Mouse (Mus musculus) intestine, postnatal 0 days (tissue): ENCODE data around the gene Tmco4. TPM values are rescaled to one million over a fixed set of nuclear protein-coding genes. Genes with fewer than 3 reads are reported as not detected.

ENCODE experiments used
- ATAC-seq: fragments of 200-750 bp; cut with Nextera tagmentation; 2 replicates; pipeline ENCODE4 v1.8.0; 2017; ENCODE audit warnings: mild to moderate bottlenecking, moderate TSS enrichment, moderate library complexity
- H3K27ac ChIP-seq: fragments of 300-500 bp; sonication (generic); 2 replicates; pipeline ENCODE4 v1.5.1; 2014; ENCODE audit warnings: mild to moderate bottlenecking, low read depth, low read length, moderate library complexity
- H3K27me3 ChIP-seq: fragments of 300-500 bp; sonication (generic); replicated peaks from 2 replicates; pipeline ENCODE4 v1.6.1; 2014; ENCODE audit warnings: low read length, mixed read lengths; ENCODE audit not compliant: control insufficient read depth, insufficient read depth
- H3K36me3 ChIP-seq: fragments of 300-500 bp; sonication (generic); 2 replicates; pipeline ENCODE4 v1.6.1; 2014; ENCODE audit warnings: mild to moderate bottlenecking, moderate library complexity; ENCODE audit not compliant: control insufficient read depth, insufficient read depth
- H3K4me1 ChIP-seq: fragments of 300-500 bp; sonication (generic); replicated peaks from 2 replicates; pipeline ENCODE4 v1.6.1; 2014; ENCODE audit warnings: antibody characterized with exemption, low read length, mixed read lengths; ENCODE audit not compliant: control insufficient read depth, insufficient read depth
- H3K4me2 ChIP-seq: fragments of 300-500 bp; sonication (generic); replicated peaks from 2 replicates; pipeline ENCODE4 v1.6.1; 2014; ENCODE audit warnings: low read depth, mild to moderate bottlenecking, moderate library complexity
- H3K4me3 ChIP-seq: fragments of 300-500 bp; sonication (generic); 2 replicates; pipeline ENCODE4 v1.5.1; 2014; ENCODE audit warnings: low read depth, low read length
- H3K9ac ChIP-seq: fragments of 300-500 bp; sonication (generic); 2 replicates; pipeline ENCODE4 v1.6.1; 2014; ENCODE audit warnings: mild to moderate bottlenecking, low read depth, low read length
- H3K9me3 ChIP-seq: fragments of 300-500 bp; sonication (generic); 2 replicates; pipeline ENCODE4 v1.6.1; 2016; ENCODE audit warnings: mixed run types; ENCODE audit not compliant: control insufficient read depth
- CTCF ChIP-seq: sonication (generic); IDR thresholded peaks from 2 replicates; pipeline ENCODE4 v1.5.1; 2016; ENCODE audit warnings: low read depth, mild to moderate bottlenecking, control low read depth, antibody characterized with exemption, moderate library complexity
- WGBS: fragments of 180-500 bp; shearing (Covaris S2); extraction: QIAGEN DNeasy Blood & Tissue Kit; methylation state at CpG from one replicate; pipeline ENCODE4 v1.1.7; 2014; 5-methylcytosine and 5-hydroxymethylcytosine counted together
- polyA plus RNA-seq: library from polyadenylated mRNA; unstranded; fragments of >200 nt; fragmentation: Nextera tagmentation; extraction: Ambion mirVana; gene quantifications from 2 replicates; pipeline ENCODE4 v1.2.1, GENCODE M21; 2015

Tmco4 gene
- polyA plus RNA-seq, 1 experiment from 2014 or later = 11.0 TPM

DNA sequence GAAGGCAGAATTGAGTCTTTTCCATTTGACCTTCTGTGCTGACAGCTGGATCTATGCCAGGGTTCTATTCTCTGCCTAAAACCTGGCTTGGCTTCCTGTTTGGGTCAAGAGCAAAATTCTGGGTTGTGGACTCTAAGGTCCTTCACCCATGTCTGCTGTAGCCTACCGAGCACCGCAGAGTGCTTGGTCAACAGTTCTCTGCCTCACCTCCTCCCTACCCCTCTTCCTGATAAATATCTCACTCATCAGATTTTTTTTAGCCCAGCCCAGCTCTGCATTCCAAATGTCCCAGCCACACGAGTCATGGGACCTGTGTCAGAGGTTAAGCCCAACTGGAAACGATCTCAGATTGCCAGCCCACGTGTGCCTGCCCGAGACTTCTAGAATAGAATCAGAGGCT is 3.4 kb downstream of the Tmco4 start:
- Histone ChIP-seq H3K4me1 (peaks cover 2% of the 10 kb centered on the region; the same call in 1 of the 2 replicates), H3K36me3 (0 out of 2 replicates have a peak, but pooled peaks cover 6% of the 10 kb centered on the region), H3K4me2 (no peak overlapping the region), H3K4me3 (no peak overlapping the region), H3K9me3 (no peaks in the 10 kb centered on the region), H3K27ac (no peak overlapping the region), H3K27me3 (no peaks in the 10 kb centered on the region), H3K9ac (0 out of 2 replicates have a peak overlapping the region, but pooled peaks have one; percentile 11)
- no peak for ATAC-seq
- 51% methylated on average over 6 of the region's 6 CpGs for WGBS
- no peak for TF ChIP-seq CTCF

DNA sequence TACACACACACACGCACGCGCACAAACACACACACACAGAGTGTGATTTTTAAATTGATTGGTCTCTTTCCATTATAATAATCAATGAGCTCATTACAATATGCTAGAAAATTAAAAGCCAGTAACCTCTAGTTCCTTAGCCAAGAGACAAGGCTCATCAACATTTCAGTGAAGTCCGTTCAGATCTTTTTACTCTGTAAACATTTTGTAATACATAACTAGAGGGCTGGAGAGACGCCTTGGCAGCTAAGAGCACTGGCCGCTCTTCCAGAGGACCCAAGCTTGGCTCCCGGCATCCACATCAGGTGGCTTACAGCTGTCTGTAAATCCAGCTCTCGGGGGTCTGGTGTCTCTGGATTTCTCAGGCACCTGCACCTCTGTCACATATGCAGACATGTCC is 7.3 kb downstream of the Tmco4 start:
- 0 out of 2 replicates have a peak, but pooled peaks cover 7% of the 10 kb centered on the region for H3K4me1 ChIP-seq
- 83% methylated on average over 8 of the region's 8 CpGs for WGBS
- no peak for ATAC-seq
- no peak overlapping the region for H3K4me3 ChIP-seq
- no peak overlapping the region for H3K27ac ChIP-seq
- no peak overlapping the region for H3K9ac ChIP-seq
- H3K4me2 ChIP-seq = no peak overlapping the region
- no peaks in the 10 kb centered on the region for H3K9me3 ChIP-seq
- H3K36me3 ChIP-seq = 0 out of 2 replicates have a peak, but pooled peaks cover 6% of the 10 kb centered on the region
- TF ChIP-seq CTCF = no peak
- H3K27me3 ChIP-seq = no peaks in the 10 kb centered on the region

DNA sequence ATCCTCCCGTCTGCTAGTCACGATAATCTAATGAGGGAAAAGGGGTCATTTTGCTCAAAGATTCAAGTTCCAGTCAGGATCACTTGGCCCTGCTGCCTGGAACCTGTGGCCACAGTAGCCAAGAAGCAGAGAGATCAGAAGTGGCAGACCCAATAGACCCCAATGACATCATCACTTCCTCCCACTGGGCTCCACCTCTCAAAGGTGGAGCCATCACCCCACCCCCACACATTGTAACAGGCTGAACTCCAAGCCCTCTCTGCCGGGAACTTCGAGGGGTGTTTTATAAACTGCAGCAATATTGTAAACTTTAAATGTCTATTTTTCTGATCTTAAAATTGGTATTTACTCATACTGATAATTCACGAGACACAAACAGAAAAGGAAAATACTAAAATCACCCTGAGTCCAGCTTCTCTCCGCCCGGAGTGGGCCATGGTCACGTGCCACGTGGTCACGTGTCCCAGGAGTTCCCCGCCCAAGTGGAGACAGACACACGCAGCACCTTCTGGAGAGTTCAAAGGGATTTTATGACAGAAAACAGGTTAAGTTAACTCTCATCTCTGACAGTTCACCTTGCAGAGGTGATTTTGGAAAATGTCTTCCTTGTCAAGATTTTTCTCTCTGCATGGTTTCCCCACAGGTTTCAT is 8.2 kb downstream of the Tmco4 start:
- no peak for ATAC-seq
- 28% methylated on average over 12 of the region's 12 CpGs for WGBS
- Histone ChIP-seq H3K4me1 (0 out of 2 replicates have a peak, but pooled peaks cover 7% of the 10 kb centered on the region), H3K9me3 (no peaks in the 10 kb centered on the region), H3K27me3 (no peaks in the 10 kb centered on the region), H3K27ac (no peak overlapping the region), H3K4me3 (no peak overlapping the region), H3K9ac (no peak overlapping the region), H3K36me3 (0 out of 2 replicates have a peak, but pooled peaks cover 6% of the 10 kb centered on the region), H3K4me2 (peak overlapping the region; percentile 21)
- no peak for TF ChIP-seq CTCF

DNA sequence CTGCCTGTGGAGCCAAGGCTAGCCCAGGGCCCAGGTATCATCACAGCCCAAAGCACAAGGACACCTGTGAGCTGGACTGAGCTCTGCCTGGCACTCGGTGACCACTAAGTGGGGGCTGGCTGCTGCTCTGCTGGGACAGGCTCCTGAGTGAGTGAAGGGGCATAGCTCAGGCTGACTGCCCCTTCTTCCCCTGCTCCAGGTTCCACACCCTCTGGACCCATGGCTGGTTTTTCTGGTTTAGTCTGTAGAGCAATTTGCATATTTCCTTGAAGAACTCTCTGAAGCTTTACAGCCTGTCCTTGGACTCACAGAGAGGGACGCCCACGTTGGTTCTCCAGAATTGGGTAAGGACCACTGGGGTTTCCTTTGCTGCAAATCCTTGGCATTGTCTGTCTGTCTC is 10.7 kb downstream of the Tmco4 start:
- Histone ChIP-seq H3K9me3 (no peaks in the 10 kb centered on the region), H3K9ac (no peak overlapping the region), H3K36me3 (no peaks in the 10 kb centered on the region), H3K27me3 (no peaks in the 10 kb centered on the region), H3K4me2 (no peak overlapping the region), H3K4me1 (0 out of 2 replicates have a peak, but pooled peaks cover 9% of the 10 kb centered on the region), H3K27ac (no peak overlapping the region), H3K4me3 (no peak overlapping the region)
- no peak for TF ChIP-seq CTCF
- no peak for ATAC-seq
- WGBS = 29% methylated on average over 3 of the region's 3 CpGs

DNA sequence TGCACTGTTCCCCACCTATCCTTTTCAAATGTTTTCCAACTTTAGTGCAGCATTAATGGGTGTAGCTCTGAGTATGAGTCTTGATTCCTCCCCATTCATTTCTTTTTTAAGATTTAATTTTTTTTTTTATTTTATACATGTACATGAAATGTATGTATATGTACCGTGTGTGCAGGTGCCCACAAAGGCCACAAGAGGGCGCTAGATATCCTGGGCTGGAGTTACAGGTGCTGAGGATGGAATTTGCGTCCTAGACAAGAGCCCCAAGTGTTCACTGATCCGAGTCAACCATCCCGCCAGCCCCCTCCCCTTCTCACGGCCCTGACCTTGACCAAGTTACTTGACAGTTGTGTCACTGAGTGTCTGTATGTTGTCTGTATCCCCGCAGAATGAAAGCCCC is 12.1 kb downstream of the Tmco4 start:
- WGBS = 81% methylated on average over 7 of the region's 7 CpGs
- H3K27me3 ChIP-seq = no peaks in the 10 kb centered on the region
- peak; percentile 57 for TF ChIP-seq CTCF

DNA sequence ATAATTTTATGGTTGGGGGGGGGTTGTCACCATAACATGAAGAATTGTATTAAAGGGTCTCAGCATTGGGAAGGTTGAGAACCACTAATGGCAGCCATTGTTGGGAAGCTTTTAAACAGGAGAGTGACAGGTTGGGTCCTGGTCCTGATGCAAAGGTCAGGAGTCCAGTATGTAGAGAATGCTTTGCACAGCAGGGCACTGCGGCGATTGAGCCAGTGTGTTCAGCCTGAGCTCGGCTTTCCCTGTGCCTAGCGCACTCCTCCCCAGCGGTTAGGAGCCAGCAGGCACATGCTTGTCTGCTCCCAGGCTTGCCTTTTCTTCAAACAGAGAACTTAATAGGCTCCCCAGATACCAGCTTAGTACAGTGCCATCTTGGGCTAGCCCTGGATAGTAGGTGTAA is 13.6 kb downstream of the Tmco4 start:
- no peak overlapping the region for H3K4me3 ChIP-seq
- peak overlapping the region; percentile 41; the same call in 1 of the 2 replicates for H3K27ac ChIP-seq
- H3K4me1 ChIP-seq = 0 out of 2 replicates have a peak, but pooled peaks cover 7% of the 10 kb centered on the region
- TF ChIP-seq CTCF = no peak
- WGBS = 53% methylated on average over 5 of the region's 5 CpGs
- 0 out of 2 replicates have a peak overlapping the region, but pooled peaks have one; percentile 11 for H3K9ac ChIP-seq
- H3K27me3 ChIP-seq = no peaks in the 10 kb centered on the region
- no peaks in the 10 kb centered on the region for H3K9me3 ChIP-seq
- no peak overlapping the region for H3K4me2 ChIP-seq
- H3K36me3 ChIP-seq = peaks cover 3% of the 10 kb centered on the region; the same call in 1 of the 2 replicates
- ATAC-seq = peak; percentile 62

More for the DNA sequence above, 12.1 kb downstream of the Tmco4 start:
- Histone ChIP-seq H3K4me2 (no peak overlapping the region), H3K9me3 (no peaks in the 10 kb centered on the region), H3K36me3 (no peaks in the 10 kb centered on the region), H3K4me1 (0 out of 2 replicates have a peak, but pooled peaks cover 9% of the 10 kb centered on the region), H3K9ac (no peak overlapping the region), H3K27ac (no peak overlapping the region), H3K4me3 (no peak overlapping the region)
- no peak for ATAC-seq
